Mouse (Mus musculus) bone marrow macrophage, adult 2 months (primary cell): Measurements from ENCODE around the gene Dstyk.

ENCODE experiments used
- CTCF ChIP-seq: IDR thresholded peaks from 2 replicates; pipeline ENCODE4 v1.5.1; 2012; ENCODE audit warnings: low read depth, mild to moderate bottlenecking, low read length, moderate library complexity
- POLR2A ChIP-seq: IDR thresholded peaks from 2 replicates; pipeline ENCODE4 v1.6.1; 2012; ENCODE audit warnings: mild to moderate bottlenecking, low read depth, low read length, borderline replicate concordance

- TF ChIP-seq CTCF = no peak
- TF ChIP-seq POLR2A = no peak
Measured at GRCm38 (mm10) chr1:132468926-132469325, 51.6 kb downstream of the Dstyk start.
